Mouse (Mus musculus) layer of hippocampus, postnatal 10 days (tissue): ENCODE measurements around the gene Adra1b. TPM values are rescaled to one million over a fixed set of nuclear protein-coding genes. Genes with fewer than 3 reads are reported as not detected.

Experiments
- DNase-seq, 2 experiments: peaks; one replicate each; pipeline ENCODE4 v3.0.0; 2021; ENCODE audit warnings: low spot score in 2 of 2
- total RNA-seq, 2 experiments: library from RNA; stranded (reverse); gene quantifications; 2 replicates each; pipeline ENCODE4 v1.2.3; 2021

Adra1b gene
- total RNA-seq, 2 experiments from 2014 or later, result 6.0 to 6.6 TPM

DNA sequence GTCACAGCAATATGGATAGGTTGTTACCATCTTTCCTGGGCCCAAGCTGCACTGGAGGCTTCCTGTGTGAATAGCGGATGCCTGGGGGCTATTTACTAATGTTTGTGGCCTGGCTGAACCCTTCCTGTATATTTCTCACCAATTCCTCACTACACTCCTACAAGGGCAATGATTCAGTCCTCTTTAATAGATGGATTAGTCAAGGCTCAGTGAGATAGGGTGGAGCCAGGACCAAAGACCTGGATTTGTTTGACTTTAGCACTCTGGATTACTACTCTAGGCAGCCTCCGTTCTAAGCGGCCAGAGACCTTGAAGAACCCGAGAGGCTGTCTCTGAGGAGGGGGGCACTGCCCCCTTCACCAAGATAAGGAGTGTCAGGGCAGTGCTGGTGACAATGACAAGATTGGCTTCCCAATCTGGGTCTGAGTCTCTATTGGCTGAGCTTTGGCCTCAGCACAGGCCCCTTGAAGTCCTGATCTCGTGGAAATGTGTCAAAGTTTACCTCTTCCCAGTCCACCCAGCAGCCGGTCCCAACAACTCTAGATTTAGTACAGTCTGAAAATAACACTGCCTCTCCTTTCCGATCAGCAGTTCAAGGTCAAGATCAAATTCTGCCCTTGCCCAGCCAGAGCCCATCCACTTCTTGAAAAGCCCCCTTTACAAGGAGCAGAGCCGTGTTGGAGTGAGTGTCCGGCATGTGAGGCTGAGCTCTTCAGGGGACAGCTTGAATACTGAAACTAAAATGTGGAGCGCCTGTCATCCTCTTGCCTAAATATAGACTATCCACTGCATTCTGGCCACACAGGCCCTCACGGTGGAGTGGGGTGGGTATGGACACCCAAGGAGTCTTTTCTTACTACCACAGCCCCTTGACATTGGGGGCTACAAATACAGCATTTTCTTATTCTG, 80.2 kb downstream of the Adra1b start:
- DNase-seq, result no peak

DNA sequence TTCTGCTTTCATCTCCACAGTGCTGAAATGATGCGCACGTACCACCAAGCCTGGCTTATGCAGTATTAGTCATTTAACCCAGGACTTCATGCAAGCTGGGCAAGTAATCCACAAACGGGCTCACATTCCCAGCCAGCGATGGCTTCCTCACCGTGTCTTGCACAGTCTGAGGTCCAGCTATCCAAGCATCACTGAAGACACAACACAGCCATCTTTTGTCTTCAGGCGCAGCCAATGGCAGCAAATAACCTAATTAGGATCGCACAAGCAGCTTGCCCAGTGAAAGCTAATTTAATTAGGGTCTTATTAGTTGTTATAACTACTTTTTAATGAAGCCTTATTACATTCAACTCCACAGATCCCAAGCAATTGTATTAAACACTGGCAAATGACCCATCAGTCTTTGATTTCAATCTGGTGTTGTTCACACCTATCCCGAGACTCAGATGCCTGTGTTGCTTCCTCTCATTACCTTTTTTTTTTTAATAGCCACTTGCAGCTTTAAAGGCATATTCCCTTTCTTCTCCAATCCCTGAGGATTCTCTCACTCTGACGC, 83.6 kb downstream of the Adra1b start:
- no peak for DNase-seq

DNA sequence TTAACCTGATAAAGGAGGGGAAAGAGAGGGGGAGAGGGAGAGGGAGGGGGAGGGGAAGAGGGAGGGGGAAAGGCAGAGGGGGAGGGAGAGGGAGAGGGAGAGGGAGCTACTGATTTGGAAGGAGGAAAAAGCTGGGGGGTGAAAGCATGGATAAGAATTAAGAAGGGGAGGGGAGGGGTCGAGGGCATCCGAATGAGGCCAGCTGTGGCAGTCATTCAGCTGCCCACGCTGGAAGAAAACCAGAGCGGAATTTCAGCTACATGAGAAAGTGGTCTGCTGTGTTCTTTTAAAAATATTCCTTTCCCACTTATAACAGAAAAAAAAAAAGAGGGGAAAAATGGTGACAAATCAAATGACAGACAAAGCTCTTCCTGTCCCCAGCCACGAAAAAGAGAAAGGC, 88.5 kb downstream of the Adra1b start:
- DNase-seq, result no peak

DNA sequence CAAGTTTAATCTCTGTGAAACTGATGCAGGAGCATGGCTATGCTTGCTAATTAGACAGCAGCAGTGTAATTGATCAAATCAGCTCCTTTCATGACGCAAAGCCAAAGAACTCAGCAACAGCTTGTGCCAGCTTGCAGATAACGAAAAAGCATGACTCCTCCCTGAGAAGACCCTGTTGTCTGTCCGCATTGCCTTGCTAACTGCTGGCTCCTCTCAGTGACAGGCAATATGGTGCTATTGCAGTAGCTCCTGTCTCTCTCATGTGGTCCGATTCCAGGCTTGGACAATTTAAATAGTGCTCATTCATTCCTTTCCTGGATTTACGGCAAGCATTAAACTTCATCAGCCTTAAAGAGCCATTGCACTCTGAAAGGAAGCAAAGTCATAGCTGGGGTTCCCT, 93.3 kb downstream of the Adra1b start:
- peak; percentile 8 to 18 for DNase-seq

DNA sequence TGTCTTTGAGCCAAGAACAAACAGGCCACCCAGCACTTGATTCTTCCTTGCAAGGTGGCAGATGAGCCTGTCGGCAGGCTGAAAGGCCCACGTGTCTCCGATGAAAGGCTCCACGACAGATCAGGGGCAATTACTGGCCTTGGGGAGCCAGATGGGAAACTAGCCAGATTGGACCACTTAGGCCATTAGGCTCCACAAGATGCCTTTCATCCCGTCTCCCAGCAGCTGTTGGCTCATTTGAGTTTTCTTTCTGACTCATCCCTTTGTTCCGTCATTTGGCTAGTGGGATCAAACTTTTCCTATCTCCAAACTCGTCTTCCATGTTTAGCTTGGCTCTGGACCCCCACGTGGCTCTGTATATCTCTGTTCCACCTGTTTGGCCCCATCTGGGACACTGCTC, 105.0 kb downstream of the Adra1b start:
- DNase-seq, result peak in 1 of 2 experiments; percentile 16

DNA sequence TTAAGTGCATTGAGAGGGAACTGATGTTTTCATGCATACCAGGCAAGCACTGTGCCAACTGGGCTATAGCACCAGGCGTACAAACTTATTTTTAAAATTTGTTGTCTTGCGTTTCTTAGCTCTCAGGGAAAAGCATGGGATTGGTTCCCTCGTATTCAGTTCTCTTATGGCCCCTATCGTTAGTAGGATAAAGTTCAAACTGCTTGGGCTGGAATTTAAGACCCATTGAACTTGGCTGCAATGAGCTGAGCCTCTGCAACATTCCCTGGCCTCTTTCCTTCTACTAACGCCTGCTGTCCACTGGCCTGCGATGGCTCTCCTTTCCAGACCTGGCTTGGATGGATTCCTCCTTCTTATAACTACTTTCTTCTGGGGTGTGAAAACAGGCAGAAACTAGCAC, 110.6 kb downstream of the Adra1b start:
- DNase-seq, result no peak

DNA sequence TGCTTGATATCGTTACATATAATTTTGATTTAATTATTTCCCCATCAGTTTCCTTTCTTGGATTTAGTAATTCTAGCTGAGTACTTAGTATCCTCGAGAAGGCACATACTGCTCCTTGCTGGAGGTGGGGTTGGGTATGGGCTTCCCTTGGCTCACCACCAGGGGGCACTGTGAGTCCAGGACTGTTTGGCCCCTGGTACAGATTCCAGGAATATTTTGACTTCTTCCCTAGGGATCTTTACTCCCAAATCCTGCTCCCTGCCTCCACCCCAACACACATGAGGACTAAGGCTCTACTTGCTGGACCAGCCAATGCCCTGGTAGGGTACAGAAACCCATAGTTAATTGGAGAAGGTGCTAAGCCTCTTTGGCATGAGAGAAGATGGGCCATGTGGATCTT, 117.2 kb downstream of the Adra1b start:
- peak; percentile 78 to 84 for DNase-seq

DNA sequence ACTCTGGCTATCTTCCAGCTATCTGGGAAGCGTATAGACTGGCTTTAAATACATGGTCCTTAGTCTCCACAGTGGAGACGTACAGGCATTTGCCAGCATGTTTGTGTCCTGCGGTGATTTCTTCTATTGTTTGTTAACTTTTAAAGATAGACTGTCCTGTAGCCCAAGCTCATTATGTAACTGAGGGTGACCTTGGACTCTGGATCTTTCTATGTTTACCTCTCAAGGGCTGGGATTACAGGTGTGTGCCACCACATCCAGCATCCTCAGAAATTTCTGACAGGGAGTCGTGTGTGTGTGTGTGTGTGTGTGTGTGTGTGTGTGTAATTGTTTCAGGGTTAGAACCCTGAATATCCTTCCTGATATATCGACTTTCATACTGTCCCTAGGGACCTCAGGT, 117.9 kb downstream of the Adra1b start:
- DNase-seq, result no peak

DNA sequence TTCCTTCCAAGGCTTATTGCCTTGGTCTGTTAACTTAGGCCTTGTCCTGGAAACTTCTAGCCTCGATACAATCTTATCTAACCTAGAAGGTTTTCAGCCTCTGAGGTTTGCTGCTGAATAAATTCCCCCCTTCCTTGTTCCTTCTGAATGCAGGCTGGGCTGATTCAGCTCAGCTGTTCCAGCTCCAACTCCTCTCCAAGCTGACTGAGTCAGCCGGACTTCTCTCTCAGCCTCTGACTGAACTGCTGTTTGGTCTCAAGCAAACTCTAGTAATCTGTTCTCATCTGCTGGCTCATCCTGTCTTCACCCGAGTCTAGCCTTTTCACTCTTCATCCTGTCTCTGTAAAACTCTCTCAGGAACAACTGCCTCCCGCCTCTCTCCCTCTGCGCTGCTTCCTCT, 121.5 kb downstream of the Adra1b start:
- no peak for DNase-seq

DNA sequence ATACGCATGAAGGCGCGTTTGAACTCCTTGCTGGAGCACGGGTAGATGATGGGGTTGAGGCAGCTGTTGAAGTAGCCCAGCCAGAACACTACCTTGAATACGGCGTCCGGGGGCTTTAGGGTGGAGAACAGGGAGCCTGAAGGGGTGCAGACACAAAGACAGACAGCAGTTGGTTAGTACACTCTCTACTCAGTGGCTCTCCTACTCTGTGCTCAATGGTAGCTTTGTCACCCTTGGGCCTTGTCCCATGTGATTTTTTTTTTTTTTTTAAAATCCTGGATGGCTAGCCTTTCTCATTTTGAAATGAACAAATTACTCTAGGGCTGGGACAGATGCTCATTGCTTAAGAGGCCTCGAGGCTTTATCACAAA, 124.7 kb downstream of the Adra1b start:
- no peak for DNase-seq

DNA sequence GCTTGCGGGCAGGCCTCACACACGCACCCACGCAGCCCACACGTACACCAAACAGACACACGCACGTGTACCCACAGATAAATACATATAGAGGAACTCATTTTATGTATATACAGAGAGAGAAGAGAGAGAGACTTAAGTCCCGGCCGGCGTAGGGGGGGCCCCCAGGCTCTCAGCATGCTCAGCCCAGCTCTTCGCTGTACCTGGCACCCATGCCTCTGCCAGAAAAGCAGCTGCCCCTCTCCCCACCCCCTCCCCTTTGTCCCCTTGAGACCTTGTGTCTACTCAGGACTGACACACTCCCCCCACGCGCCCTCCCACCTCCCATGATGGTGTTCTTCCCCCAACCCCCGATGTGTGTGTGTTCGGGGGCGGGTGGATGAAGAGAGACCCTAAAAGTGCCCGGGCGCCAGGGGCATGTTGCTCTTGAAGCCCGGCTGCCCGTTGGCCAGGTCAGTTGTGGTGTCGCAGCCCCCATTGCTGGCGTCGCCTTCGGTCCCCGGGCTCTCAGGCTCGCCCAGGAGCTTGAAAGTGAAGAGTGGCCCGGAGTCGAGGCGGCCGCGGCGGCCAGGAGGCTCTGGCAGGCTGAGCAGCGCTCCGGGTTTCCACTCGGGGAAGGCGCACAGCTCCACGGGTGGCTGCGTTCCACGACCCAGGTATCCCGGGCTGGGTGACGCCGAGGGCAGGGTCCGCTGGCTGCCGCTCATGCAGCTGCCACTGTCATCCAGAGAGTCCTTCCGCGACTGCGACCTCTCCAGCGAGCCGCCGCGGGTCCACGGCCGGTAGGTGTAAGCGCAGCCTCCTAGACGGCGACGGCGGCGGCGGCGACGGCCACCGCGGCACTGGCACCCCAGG, 125.3 kb downstream of the Adra1b start:
- no peak for DNase-seq

DNA sequence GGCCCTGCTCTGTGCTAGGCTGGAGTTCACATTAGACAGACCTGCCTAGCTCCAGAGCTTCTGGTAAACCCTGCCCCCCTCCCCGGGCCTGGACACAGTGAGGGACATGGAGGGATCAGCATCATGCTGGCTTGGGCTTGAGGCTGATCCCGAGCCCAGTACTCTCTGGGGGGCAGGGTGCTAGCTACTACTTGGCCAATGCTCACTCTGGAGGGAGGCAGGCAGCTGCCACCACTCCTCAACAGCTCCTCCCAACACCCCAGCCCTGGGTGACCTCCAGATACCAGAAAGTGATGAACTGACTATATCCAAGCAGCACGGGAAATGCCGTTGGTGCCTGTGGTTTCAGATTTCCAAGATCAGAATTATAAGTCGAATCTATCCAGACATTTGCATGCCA, 127.3 kb downstream of the Adra1b start:
- no peak for DNase-seq

DNA sequence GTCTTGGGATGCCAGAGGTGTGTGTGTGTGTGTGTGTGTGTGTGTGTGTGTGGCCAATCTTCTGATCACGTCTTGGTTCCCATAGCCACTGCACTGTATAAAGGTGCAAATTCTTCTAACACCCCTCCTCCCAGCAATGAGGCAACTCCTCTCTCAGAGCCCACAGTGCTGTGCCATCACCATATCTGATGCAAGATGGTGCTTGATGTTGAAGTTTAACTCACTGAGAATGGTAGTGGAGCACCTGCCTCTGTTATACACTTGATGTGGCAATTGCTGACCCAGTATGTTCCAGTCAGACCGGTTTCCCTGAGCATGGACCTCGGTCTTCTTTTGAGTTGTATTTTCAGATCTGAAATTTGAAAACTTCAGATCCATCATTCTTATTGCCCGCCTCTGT, 130.9 kb downstream of the Adra1b start:
- no peak for DNase-seq

DNA sequence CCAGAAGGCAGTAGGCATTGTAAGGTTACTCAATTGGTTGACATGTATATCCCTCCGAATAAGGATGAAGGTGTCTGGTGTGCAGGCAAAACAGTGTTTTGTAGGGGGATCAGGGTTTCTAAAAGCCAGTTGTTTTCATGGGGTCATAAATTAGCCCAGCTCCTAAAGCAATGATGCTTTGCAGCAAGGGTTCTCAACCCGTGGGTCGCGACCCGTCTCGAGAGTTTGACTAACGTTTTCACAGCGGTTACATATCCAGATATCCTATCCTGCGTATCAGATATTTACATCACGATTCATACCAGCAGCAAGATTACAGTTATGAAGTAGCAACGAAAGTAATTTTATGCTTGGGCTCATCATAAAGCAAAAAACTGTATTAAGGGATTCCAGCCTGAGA, 133.3 kb downstream of the Adra1b start:
- no peak for DNase-seq

DNA sequence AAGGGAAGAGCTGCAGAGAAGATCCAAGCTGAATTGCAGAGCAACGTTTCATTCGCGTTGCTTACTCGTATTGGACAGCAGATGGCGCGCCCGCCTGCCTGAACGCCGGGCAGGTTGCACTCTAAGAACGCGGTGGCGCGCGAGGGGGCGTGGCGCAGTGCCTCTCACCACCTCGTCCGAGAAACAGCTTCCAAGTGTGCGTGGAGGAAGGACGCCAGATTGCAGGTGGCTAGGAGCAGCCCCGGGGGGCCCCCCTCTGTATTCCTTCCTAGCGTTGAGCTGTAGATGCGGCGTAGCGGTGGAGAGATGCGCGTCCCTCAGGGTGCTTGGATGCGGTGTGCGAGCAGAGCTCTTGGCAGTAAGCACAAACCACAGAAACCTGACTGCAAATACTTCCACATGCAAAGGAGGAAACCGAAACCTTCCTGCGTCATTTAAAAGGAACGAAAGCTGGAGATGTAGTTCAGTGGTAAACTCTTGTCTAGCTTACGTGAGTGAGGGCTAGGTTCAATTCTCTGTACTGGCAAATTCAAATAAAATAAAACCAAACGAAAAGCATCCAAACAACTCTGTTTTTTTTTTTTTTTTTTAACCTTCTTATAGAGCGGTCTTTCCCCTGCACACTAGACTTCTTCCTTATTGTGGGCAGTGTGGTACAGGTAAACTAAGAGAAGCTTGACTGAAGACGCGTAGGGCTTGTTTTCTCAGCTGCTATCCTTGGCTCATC, 133.9 kb downstream of the Adra1b start:
- peak; percentile 68 to 80 for DNase-seq

DNA sequence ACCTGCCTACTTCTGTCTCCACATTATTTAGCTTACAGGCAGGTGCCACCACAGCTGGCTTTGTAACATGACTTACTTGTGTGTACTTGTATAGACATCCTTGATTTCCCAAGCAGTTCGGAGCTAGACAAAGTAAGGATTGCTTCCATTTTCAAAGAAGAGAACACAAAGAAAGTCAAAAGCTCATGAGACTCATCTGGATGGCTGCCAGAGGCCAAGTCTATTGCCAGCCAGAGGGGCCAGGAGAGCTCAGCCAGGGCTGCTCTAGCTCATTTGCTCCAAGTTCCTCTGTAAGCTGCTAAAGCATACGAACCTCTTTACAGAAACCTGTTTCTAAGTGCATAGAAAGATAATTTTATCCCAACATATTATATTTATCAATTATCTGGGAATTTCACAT, 142.6 kb downstream of the Adra1b start:
- DNase-seq, result no peak

DNA sequence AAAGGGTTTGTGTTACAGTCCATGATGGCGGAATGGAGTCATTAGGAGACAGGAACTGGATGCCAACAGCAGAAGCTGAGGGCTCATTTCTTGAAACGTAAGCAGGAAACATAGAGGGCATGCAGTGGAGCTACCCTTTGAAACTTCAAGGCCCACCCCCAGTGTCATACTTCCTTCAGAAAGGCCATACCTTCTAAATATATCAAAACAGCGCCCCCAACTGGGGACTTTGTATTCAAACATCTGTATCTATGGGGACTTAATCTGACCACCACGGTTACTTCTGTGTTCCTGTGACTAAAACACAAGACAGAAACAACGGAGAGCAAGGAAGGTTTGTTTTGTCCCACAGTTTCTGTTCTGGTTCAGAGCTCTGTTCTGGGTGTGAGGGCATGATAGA, 145.6 kb downstream of the Adra1b start:
- no peak for DNase-seq

DNA sequence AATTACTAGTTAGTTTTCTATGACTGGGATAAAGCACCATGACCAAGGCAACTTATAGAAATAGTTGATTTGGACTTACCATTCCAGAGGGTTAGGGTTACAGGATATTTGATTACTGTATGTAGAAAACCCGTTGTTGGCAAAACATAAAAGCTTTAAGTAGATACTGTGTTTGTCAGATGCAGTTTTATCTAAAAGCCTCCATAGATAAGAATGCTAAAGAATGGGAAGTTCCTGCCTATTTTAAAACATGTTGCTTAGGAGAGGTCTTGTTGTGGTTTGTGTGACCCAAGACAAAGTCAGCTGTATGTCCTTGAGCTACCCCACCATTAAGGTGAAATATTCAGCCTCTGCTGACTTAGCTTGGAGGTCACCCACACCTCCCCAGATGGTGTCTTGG, 146.4 kb downstream of the Adra1b start:
- DNase-seq, result no peak

DNA sequence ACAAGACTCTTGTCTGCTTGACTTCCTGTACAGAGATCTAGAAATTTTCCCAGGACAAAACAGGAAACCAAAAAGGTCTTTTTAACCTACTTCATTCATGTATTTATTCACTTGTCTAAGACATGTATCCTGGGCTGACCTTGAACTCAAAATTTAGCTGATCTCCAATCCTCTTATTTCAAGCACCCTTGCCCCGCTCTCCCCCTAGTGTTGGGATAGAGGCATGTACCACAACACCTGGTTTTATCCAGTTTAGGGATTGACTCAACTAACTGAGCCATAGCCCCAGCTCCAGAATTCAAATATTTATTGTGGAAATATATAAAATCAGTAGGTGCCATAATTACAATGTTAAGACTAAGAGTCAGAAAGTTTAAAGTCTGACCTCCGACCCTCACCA, 149.5 kb downstream of the Adra1b start:
- DNase-seq, result no peak

DNA sequence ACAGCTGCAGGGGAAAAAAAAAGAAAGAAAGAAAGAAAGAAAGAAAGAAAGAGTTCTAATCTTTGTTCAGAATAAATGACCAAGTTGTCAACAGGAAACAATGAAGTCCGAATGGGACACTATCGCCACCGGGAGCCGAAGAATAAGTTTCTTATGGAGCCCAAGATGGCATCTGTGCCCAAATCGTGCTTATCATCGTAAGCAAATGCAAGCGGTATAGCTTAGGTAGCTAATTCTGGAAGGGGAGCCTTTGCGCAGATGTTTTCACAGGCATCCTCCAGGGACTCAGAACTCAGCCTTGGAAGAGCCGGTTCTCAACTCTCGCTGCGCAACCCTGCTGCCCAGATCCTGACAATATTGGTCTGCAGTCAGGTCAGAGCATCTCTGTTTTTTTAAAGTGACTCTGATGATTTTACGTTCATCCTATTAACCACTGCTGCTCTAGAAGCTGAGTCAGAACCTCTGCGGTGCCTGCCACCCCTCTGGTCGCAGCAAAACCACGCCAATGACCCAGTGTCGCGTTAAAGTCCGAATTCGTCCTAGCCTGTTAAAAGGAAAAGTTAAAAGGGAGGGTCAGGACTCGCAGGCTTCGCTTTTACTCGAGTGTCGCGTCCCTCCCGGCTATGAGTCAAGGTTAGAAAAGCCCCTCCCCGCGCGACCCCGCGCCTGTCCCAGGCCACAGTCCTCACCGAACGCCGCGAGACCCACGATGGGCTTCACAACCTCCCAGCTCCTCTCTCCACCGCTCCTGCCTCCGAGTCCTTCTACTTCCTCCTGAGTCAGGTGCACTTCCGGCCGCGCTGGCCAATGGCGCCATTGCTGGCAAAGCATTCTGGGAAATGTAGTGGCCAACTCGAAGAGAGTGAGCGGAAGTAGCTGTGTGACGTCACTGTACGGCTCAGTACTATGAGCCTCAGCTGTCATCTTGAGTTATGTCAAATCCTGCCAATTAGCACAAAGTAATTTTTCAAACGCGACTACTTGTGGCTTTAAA, 153.5 kb downstream of the Adra1b start, which contains the start of gene Ttc1:
TSS of gene Ttc1 (minus strand) at position 776 of the 994 bp plus-strand sequence.
- DNase-seq, result peak; percentile 97
